Comparison of ENCODE assay signal across 8 mouse cellular contexts in the genomic region with DNA sequence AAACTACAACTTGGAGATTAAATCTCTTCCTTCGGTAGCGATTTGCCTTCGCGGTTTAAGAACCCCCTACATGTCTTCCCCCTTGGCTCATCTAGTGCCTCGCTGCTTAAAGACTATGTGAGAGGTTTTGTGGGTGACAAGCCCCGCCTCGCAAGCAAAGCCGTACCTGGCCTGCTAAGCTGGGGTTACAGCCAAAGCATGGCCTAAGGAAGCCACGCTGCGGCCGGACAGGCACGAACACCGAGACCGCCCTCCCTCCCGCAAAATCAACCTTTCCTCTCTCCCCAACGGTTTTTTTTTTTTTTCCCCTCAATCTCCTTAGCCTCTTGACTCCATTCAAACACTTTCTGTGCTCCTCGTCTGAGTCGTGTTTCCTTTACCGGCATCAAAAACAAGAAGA. TPM values are rescaled to one million over a fixed set of nuclear protein-coding genes. Genes with fewer than 3 reads are reported as not detected.
DNase-seq lines count a peak whose midpoint lies in the region; ATAC-seq and TF ChIP-seq lines count a peak whose summit lies in the region.

No protein-coding gene starts in this region.

- H3K27me3 ChIP-seq in kidney, postnatal 0 days (ENCODE audit: insufficient read depth, low read length): no peaks in the 10 kb centered on the region
- no peaks in the 10 kb centered on the region for H3K27me3 ChIP-seq in megakaryocyte, embryonic 14.5 days (replicated peaks)
- no peaks in the 10 kb centered on the region for H3K27me3 ChIP-seq in testis, adult 2 months (ENCODE audit: control insufficient read depth, insufficient read depth, low read length)

- H3K4me2 ChIP-seq in kidney, postnatal 0 days (ENCODE audit: low read length): peak overlapping the region; percentile 62

- TF ChIP-seq CTCF in kidney, postnatal 0 days (IDR thresholded peaks at IDR 0.05; ENCODE audit: low read depth): no peak
- no peak for TF ChIP-seq CTCF in testis, adult 2 months (IDR thresholded peaks at IDR 0.05; ENCODE audit: control insufficient read depth, insufficient read depth, insufficient replicate concordance, low read depth, low read length)

- peak overlapping the region; percentile 76 for H3K4me3 ChIP-seq in kidney, postnatal 0 days (replicated peaks; ENCODE audit: low read depth, low read length)
- peak overlapping the region; percentile 99 for H3K4me3 ChIP-seq in megakaryocyte, embryonic 14.5 days (replicated peaks)
- peak overlapping the region; percentile 99 for H3K4me3 ChIP-seq in testis, adult 2 months (ENCODE audit: control insufficient read depth, low read depth, low read length)

- peak; percentile 27 for DNase-seq in urinary bladder, adult 2 months (ENCODE audit: low spot score)
- no peak for DNase-seq in urinary bladder, postnatal 4 days (ENCODE audit: low spot score in 2 of 2)
- peak; percentile 47 for DNase-seq in cerebellum, adult 11-12 months
- DNase-seq in gastrocnemius, postnatal 14 days: peak; percentile 17
- DNase-seq in kidney, postnatal 0 days (ENCODE audit: low spot score): peak; percentile 41
- no peak for DNase-seq in ovary, postnatal 14 days (ENCODE audit: low spot score)

- H3K4me1 ChIP-seq in kidney, postnatal 0 days (replicated peaks; ENCODE audit: insufficient read depth, low read length): peaks cover 6% of the 10 kb centered on the region
- peaks cover 61% of the 10 kb centered on the region for H3K4me1 ChIP-seq in megakaryocyte, embryonic 14.5 days
- no peaks in the 10 kb centered on the region; the same call in 1 of the 2 replicates for H3K4me1 ChIP-seq in testis, adult 2 months (ENCODE audit: control insufficient read depth, insufficient read depth, low read length)

- under 1% methylated on average over 19 of the region's 19 CpGs for WGBS in kidney, postnatal 0 days

- H3K27ac ChIP-seq in kidney, postnatal 0 days: peak overlapping the region; percentile 80
- H3K27ac ChIP-seq in testis, adult 2 months (ENCODE audit: control insufficient read depth, insufficient read depth, low read depth, low read length): peak overlapping the region; percentile 88

- ATAC-seq in kidney, postnatal 0 days (replicated peaks; ENCODE audit: low FRiP score, low read depth): no peak; the same call in 1 of the 2 replicates

- TF ChIP-seq POLR2A in testis, adult 2 months (IDR thresholded peaks at IDR 0.05; ENCODE audit: control insufficient read depth, low read depth, low read length): no peak

- peak overlapping the region; percentile 73 for H3K9ac ChIP-seq in kidney, postnatal 0 days (ENCODE audit: low read depth, low read length)

- no peaks in the 10 kb centered on the region for H3K36me3 ChIP-seq in kidney, postnatal 0 days (ENCODE audit: insufficient read depth, low read length)
- peaks cover 27% of the 10 kb centered on the region for H3K36me3 ChIP-seq in megakaryocyte, embryonic 14.5 days (replicated peaks; ENCODE audit: low read length)
- no peaks in the 10 kb centered on the region for H3K36me3 ChIP-seq in testis, adult 2 months (ENCODE audit: control insufficient read depth, insufficient read depth, low read length)

- no peaks in the 10 kb centered on the region for H3K9me3 ChIP-seq in kidney, postnatal 0 days (replicated peaks; ENCODE audit: low read length)
- H3K9me3 ChIP-seq in megakaryocyte, embryonic 14.5 days: no peaks in the 10 kb centered on the region

- intact Hi-C loops in gastrocnemius, postnatal 14 days (cut with DNase I; ENCODE audit: low total_unique reads): no loop called here

RNA-seq across cellular contexts. Expression of a gene that starts 0.4 kb away (rescaled TPM):
- 35.2 and 36.1 TPM in 2 replicates for polyA plus RNA-seq in urinary bladder, adult 2 months (2012; rRNA removed)
- 10 to 100 TPM; 23.0 to 24.5 TPM for total RNA-seq in gastrocnemius, postnatal 14 days (2021)
- polyA plus RNA-seq in kidney, postnatal 0 days (2015; fragmentation: Nextera tagmentation; extraction: Ambion mirVana): 44.5 and 46.0 TPM in 2 replicates
- 2.0 TPM in 1 of 2 replicates, not detected in the other for polyA plus RNA-seq in megakaryocyte, embryonic 14.5 days (2012; ENCODE audit: insufficient read depth, low replicate concordance)
- polyA plus RNA-seq in testis, adult 2 months (2012; rRNA removed): 20.3 and 29.2 TPM in 2 replicates

RNA-seq across cellular contexts. Expression of a gene that starts 0.5 kb away (rescaled TPM):
- 9.8 and 10.6 TPM in 2 replicates for polyA plus RNA-seq in urinary bladder, adult 2 months (2012; rRNA removed)
- total RNA-seq in gastrocnemius, postnatal 14 days (2021): 10 to 100 TPM; 10.1 to 10.8 TPM
- 19.1 and 20.0 TPM in 2 replicates for polyA plus RNA-seq in kidney, postnatal 0 days (2015; fragmentation: Nextera tagmentation; extraction: Ambion mirVana)
- polyA plus RNA-seq in megakaryocyte, embryonic 14.5 days (2012; ENCODE audit: insufficient read depth, low replicate concordance): 0.47 and 3.7 TPM in 2 replicates
- 6.7 and 7.0 TPM in 2 replicates for polyA plus RNA-seq in testis, adult 2 months (2012; rRNA removed)

Comparison
In these comparisons a context has a peak if more than half of its experiments do, and no peak if none do; other contexts are left out.
1. DNase-seq: peak in urinary bladder, adult 2 months (single experiment), cerebellum, adult 11-12 months (single experiment), gastrocnemius, postnatal 14 days (single experiment) and kidney, postnatal 0 days (single experiment); none in urinary bladder, postnatal 4 days (0 of 2) and ovary, postnatal 14 days (single experiment).
2. Peak in every context shown above with its lines, with median percentiles within 50 percentile points of each other: H3K4me3 ChIP-seq.